Comparison of ENCODE assay signal across 9 mouse cellular contexts in the genomic region with DNA sequence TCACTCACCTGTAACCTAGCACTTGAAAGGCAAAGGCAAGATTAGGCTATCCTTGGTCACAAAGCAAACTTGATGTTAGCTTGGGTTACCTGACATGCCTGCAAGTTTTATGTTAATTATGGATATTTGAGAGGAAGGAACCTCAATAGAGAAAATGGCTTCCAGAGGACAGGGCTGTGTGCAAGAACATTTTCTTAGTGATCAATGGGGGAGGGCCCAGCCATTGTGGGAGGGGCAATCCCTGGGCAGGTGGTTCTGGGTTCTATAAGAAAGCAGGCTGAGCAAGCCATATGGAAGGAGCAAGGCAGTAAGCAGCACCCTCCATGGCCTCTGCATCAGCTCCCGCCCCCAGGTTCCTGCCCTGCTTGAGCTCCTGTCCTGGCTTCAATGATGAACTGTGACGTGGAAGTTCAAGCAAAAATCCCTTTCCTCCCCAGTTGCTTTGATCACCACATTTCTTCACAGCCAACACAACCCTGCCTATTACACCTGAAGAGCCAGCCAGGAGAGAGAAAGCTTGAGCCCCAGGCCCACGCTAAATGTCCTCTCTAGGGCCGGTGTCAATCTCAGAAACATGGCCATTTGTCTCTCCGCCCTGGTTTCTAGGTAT. TPM values are rescaled to one million over a fixed set of nuclear protein-coding genes. Genes with fewer than 3 reads are reported as not detected.
A peak's percentile ranks its signal among the peaks of the same experiment; 100 is the strongest.
DNase-seq lines count a peak whose midpoint lies in the region; ATAC-seq and TF ChIP-seq lines count a peak whose summit lies in the region.
"Had no signal": no experiment of that assay in that cellular context is flagged by ENCODE, and none has a peak within 500 bp of the region (broad histone marks: within the 10 kb centered on the region; RNA-seq: fewer than 3 reads in every experiment).

No protein-coding gene starts in this region.

- H3K27me3 ChIP-seq in forebrain, embryonic 12.5 days: no peaks in the 10 kb centered on the region
- H3K27me3 ChIP-seq in forebrain, embryonic 16.5 days (replicated peaks; ENCODE audit: control insufficient read depth, insufficient read depth, low read length): no peaks in the 10 kb centered on the region
- H3K27me3 ChIP-seq in kidney, postnatal 0 days (ENCODE audit: insufficient read depth, low read length): no peaks in the 10 kb centered on the region
- H3K27me3 ChIP-seq in hindbrain, embryonic 14.5 days (ENCODE audit: control insufficient read depth, insufficient read depth, low read length): no peaks in the 10 kb centered on the region
- no peaks in the 10 kb centered on the region for H3K27me3 ChIP-seq in midbrain, embryonic 16.5 days (ENCODE audit: control insufficient read depth, insufficient read depth, low read depth, low read length)
- H3K27me3 ChIP-seq: liver, embryonic 15.5 days had no signal

- H3K4me1 ChIP-seq in forebrain, embryonic 12.5 days: peaks cover 61% of the 10 kb centered on the region
- peaks cover 55% of the 10 kb centered on the region for H3K4me1 ChIP-seq in forebrain, embryonic 16.5 days (replicated peaks; ENCODE audit: control insufficient read depth, insufficient read depth, low read length)
- H3K4me1 ChIP-seq in kidney, postnatal 0 days (replicated peaks; ENCODE audit: insufficient read depth, low read length): peaks cover 35% of the 10 kb centered on the region
- H3K4me1 ChIP-seq in hindbrain, embryonic 14.5 days (replicated peaks; ENCODE audit: control insufficient read depth, insufficient read depth, low read length): peaks cover 55% of the 10 kb centered on the region
- H3K4me1 ChIP-seq in midbrain, embryonic 16.5 days (ENCODE audit: control insufficient read depth, insufficient read depth, low read length): peaks cover 38% of the 10 kb centered on the region

- ATAC-seq in forebrain, embryonic 12.5 days (ENCODE audit: low FRiP score): no peak
- ATAC-seq in forebrain, embryonic 16.5 days: no peak
- no peak for ATAC-seq in kidney, postnatal 0 days (replicated peaks; ENCODE audit: low FRiP score, low read depth)
- no peak for ATAC-seq in hindbrain, embryonic 14.5 days (ENCODE audit: low FRiP score)
- no peak for ATAC-seq in midbrain, embryonic 16.5 days

- WGBS in forebrain, embryonic 12.5 days: 93% methylated on average over 5 of the region's 5 CpGs
- WGBS in forebrain, embryonic 16.5 days: 87% methylated on average over 5 of the region's 5 CpGs
- 80% methylated on average over 5 of the region's 5 CpGs for WGBS in kidney, postnatal 0 days
- 85% methylated on average over 5 of the region's 5 CpGs for WGBS in hindbrain, embryonic 14.5 days
- WGBS in midbrain, embryonic 16.5 days: 88% methylated on average over 5 of the region's 5 CpGs

- H3K9ac ChIP-seq in forebrain, embryonic 12.5 days: no peak overlapping the region
- H3K9ac ChIP-seq in forebrain, embryonic 16.5 days (replicated peaks; ENCODE audit: low read depth, low read length): no peak overlapping the region
- no peak overlapping the region for H3K9ac ChIP-seq in kidney, postnatal 0 days (ENCODE audit: low read depth, low read length)
- no peak overlapping the region for H3K9ac ChIP-seq in hindbrain, embryonic 14.5 days
- no peak overlapping the region for H3K9ac ChIP-seq in midbrain, embryonic 16.5 days (ENCODE audit: low read depth, low read length)
- H3K9ac ChIP-seq: liver, embryonic 15.5 days had no signal

- H3K36me3 ChIP-seq in forebrain, embryonic 12.5 days (replicated peaks): no peaks in the 10 kb centered on the region
- H3K36me3 ChIP-seq in forebrain, embryonic 16.5 days (ENCODE audit: control insufficient read depth, insufficient read depth): no peaks in the 10 kb centered on the region
- no peaks in the 10 kb centered on the region for H3K36me3 ChIP-seq in kidney, postnatal 0 days (ENCODE audit: insufficient read depth, low read length)
- H3K36me3 ChIP-seq in hindbrain, embryonic 14.5 days (replicated peaks; ENCODE audit: control insufficient read depth, insufficient read depth): no peaks in the 10 kb centered on the region
- no peaks in the 10 kb centered on the region for H3K36me3 ChIP-seq in midbrain, embryonic 16.5 days (ENCODE audit: control insufficient read depth, insufficient read depth, low read length)
- H3K36me3 ChIP-seq: liver, embryonic 15.5 days had no signal

- DNase-seq in kidney, postnatal 0 days (ENCODE audit: low spot score): no peak
- DNase-seq in kidney, postnatal 25 days: no peak
- no peak for DNase-seq in hindbrain, embryonic 14.5 days (ENCODE audit: low spot score)
- no peak for DNase-seq in left cerebral cortex, postnatal 4 days
- DNase-seq in adrenal gland, adult 8-10 months: no peak

- peak overlapping the region; percentile 73; the same call in 1 of the 2 replicates for H3K27ac ChIP-seq in forebrain, embryonic 12.5 days
- H3K27ac ChIP-seq in forebrain, embryonic 16.5 days (ENCODE audit: low read length): no peak overlapping the region
- H3K27ac ChIP-seq in kidney, postnatal 0 days: peak overlapping the region; percentile 71
- peak overlapping the region; percentile 40 for H3K27ac ChIP-seq in hindbrain, embryonic 14.5 days
- H3K27ac ChIP-seq in midbrain, embryonic 16.5 days (ENCODE audit: low read length): 0 out of 2 replicates have a peak overlapping the region, but pooled peaks have one; percentile 38

- H3K9me3 ChIP-seq in forebrain, embryonic 12.5 days: no peaks in the 10 kb centered on the region
- no peaks in the 10 kb centered on the region for H3K9me3 ChIP-seq in forebrain, embryonic 16.5 days (ENCODE audit: control insufficient read depth, low read length)
- no peaks in the 10 kb centered on the region for H3K9me3 ChIP-seq in kidney, postnatal 0 days (replicated peaks; ENCODE audit: low read length)
- no peaks in the 10 kb centered on the region for H3K9me3 ChIP-seq in hindbrain, embryonic 14.5 days (ENCODE audit: control insufficient read depth, low read length)
- no peaks in the 10 kb centered on the region for H3K9me3 ChIP-seq in midbrain, embryonic 16.5 days (replicated peaks; ENCODE audit: control insufficient read depth, low read length, poor library complexity, severe bottlenecking)
- H3K9me3 ChIP-seq: liver, embryonic 15.5 days had no signal

- no peak for TF ChIP-seq CTCF in kidney, postnatal 0 days (IDR thresholded peaks at IDR 0.05; ENCODE audit: low read depth)

- no peak overlapping the region for H3K4me2 ChIP-seq in forebrain, embryonic 12.5 days
- no peak overlapping the region for H3K4me2 ChIP-seq in forebrain, embryonic 16.5 days (ENCODE audit: low read length)
- no peak overlapping the region for H3K4me2 ChIP-seq in kidney, postnatal 0 days (ENCODE audit: low read length)
- peak overlapping the region; percentile 32; the same call in 1 of the 2 replicates for H3K4me2 ChIP-seq in hindbrain, embryonic 14.5 days (replicated peaks)
- no peak overlapping the region for H3K4me2 ChIP-seq in midbrain, embryonic 16.5 days (ENCODE audit: low read length)
- H3K4me2 ChIP-seq: liver, embryonic 15.5 days had no signal

- intact Hi-C loops in left cerebral cortex, postnatal 4 days (cut with DNase I): no loop called here

- no peak overlapping the region for H3K4me3 ChIP-seq in forebrain, embryonic 12.5 days (replicated peaks)
- H3K4me3 ChIP-seq in forebrain, embryonic 16.5 days (replicated peaks; ENCODE audit: low read length): no peak overlapping the region
- H3K4me3 ChIP-seq in kidney, postnatal 0 days (replicated peaks; ENCODE audit: low read depth, low read length): no peak overlapping the region
- no peak overlapping the region for H3K4me3 ChIP-seq in hindbrain, embryonic 14.5 days (replicated peaks; ENCODE audit: low read length)
- H3K4me3 ChIP-seq in midbrain, embryonic 16.5 days (ENCODE audit: low read depth, low read length): no peak overlapping the region
- H3K4me3 ChIP-seq: liver, embryonic 15.5 days had no signal

RNA-seq across cellular contexts. Expression of a gene that starts 20.3 kb away (rescaled TPM):
- 256 and 277 TPM in 2 replicates for polyA plus RNA-seq in forebrain, embryonic 12.5 days (2016; fragmentation: Nextera tagmentation; extraction: Ambion mirVana)
- 230 and 234 TPM in 2 replicates for polyA plus RNA-seq in forebrain, embryonic 16.5 days (2015; fragmentation: Nextera tagmentation; extraction: Ambion mirVana)
- 69.5 and 86.7 TPM in 2 replicates for polyA plus RNA-seq in kidney, postnatal 0 days (2015; fragmentation: Nextera tagmentation; extraction: Ambion mirVana)
- polyA plus RNA-seq in hindbrain, embryonic 14.5 days (2014; fragmentation: Nextera tagmentation; extraction: Ambion mirVana): 172 and 177 TPM in 2 replicates
- 201 and 209 TPM in 2 replicates for polyA plus RNA-seq in midbrain, embryonic 16.5 days (2015; fragmentation: Nextera tagmentation; extraction: Ambion mirVana)
- 100 to 1,000 TPM; 183 to 194 TPM for total RNA-seq in left cerebral cortex, postnatal 4 days (2021)
- total RNA-seq in adrenal gland, adult 8-10 months (2022): 10 to 100 TPM; 47.0 to 99.8 (median 77.0) TPM

RNA-seq across cellular contexts. Expression of a gene that starts 55.8 kb away (rescaled TPM):
- polyA plus RNA-seq in forebrain, embryonic 12.5 days (2016; fragmentation: Nextera tagmentation; extraction: Ambion mirVana): 0.82 and 0.88 TPM in 2 replicates
- 1.8 and 2.0 TPM in 2 replicates for polyA plus RNA-seq in forebrain, embryonic 16.5 days (2015; fragmentation: Nextera tagmentation; extraction: Ambion mirVana)
- 2.1 and 2.4 TPM in 2 replicates for polyA plus RNA-seq in kidney, postnatal 0 days (2015; fragmentation: Nextera tagmentation; extraction: Ambion mirVana)
- 1.6 and 2.4 TPM in 2 replicates for polyA plus RNA-seq in hindbrain, embryonic 14.5 days (2014; fragmentation: Nextera tagmentation; extraction: Ambion mirVana)
- 1.6 and 2.0 TPM in 2 replicates for polyA plus RNA-seq in midbrain, embryonic 16.5 days (2015; fragmentation: Nextera tagmentation; extraction: Ambion mirVana)
- total RNA-seq in left cerebral cortex, postnatal 4 days (2021): 1 to 10 TPM; 1.5 to 2.7 TPM
- total RNA-seq in adrenal gland, adult 8-10 months (2022): 1 to 10 TPM; 4.4 to 8.6 (median 5.9) TPM
